Mouse (Mus musculus) adrenal gland, postnatal 36 days (tissue): Measurements from ENCODE around the gene Gpr108. TPM values are rescaled to one million over a fixed set of nuclear protein-coding genes. Genes with fewer than 3 reads are reported as not detected.
A peak's percentile ranks its signal among the peaks of the same experiment; 100 is the strongest.

Experiments
- DNase-seq, 2 experiments: peaks; one replicate each; pipeline ENCODE4 v3.0.0; 2021; ENCODE audit warnings: mixed read lengths in 1 of 2
- microRNA-seq: library from miRNA; unstranded; fragments of <30 nt; microRNA quantifications from one replicate; pipeline ENCODE4 v1.2.0, GENCODE M21; 2021
- total RNA-seq, 2 experiments: library from RNA; stranded (reverse); gene quantifications; 2 replicates each; pipeline ENCODE4 v1.2.3; 2021

Gene Gpr108
- total RNA-seq, 2 experiments from 2014 or later, result 78.7 to 94.2 TPM

DNA sequence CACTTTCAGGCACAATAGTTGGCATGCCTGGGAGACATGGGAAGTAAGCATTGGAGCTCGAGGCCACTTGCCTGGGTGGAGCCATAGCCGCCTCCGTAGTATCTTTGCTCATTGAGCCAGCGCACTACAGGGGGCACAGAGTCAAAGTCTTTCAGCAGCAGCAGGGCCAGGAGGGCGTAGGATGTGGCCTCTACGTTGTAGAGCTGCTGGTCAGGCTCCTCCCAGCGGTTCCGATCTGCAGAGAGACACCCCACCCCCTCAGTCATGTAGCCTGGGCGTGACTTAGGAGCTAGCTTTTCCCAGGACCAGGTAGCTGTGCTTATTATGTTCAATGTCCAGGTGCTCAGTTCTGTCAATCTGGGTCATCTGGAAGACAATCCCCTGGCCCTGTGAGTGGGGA is 36.7 kb downstream of the Gpr108 start:
- no peak for DNase-seq

DNA sequence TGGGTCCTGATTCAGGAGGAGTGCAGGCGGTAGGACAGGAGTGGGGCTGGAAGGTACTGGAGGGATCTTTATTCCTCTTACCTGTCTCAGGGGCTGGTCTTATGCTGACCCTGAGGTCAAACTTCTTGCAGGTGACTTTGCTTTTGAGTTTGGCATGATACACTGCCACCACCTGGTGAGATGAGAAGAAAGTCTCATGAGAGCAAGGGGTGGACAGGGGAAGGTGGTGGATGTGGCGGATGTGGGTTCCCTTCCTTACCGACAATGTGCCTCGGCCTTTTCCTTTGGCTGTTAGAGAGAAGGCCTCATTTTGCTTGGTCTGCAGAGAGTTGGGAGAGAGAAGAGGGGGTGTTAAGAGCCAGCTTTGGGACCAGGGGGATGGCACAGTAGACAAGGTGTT is 38.9 kb downstream of the Gpr108 start:
- no peak for DNase-seq

DNA sequence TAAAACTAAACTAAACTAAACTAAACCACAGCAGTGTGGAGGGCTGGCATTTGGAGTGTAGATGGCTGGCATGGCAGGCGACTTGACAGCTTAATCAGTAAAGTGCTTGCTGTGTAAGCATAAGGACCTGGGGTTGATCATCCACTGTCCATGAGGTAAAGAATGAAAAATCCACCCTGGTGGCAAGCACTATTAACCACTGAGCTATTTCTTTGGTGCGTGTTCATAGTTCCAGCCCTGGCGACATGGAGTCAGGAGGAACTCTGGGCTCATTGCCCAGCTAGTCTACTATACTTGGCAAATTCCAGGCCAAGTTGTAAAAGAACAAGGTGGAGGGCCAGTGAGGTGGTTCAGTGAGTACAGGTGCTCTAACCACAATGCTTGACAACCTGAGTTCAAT is 40.3 kb downstream of the Gpr108 start:
- no peak for DNase-seq

DNA sequence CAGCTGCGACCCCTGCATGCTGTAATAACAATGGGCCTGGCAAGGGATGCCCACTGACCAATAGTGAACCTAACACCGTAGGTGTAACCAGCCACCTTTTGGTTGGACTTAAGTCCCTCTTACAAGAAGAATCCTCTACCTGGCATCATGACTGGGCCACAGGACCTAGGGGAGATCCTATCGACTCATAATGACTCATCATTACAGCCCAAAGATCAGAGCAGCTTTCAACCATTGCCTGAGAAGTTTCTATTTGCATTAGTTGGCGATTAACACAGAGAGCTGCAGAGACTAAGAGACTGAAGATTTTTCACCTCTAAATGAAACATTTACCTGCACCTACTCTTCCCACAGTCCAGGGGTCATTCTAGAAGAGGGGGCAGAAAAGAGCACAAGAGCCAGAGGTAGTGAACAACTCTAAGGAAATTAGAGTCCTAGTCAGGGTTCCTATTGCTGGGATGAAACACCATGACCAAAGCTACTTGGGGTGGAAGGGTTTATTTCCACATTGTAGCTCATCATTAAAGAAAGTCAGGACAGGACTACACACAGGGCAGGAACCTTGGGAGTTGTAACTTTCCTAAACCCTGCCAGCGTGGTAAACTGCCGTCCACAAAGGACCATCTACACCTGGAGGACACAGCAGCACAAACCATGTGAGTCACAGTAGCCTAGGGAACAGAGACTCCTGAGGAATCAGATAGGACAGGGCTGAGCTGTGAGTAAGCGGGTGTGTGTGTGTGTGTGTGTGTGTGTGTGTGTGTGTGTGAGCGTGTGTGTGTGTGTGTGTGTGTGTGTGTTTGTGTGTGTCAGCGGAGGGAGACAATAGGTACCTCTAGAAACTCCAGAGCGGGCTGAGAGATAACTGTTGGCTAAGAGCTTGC is 46.2 kb downstream of the Gpr108 start:
- DNase-seq, result no peak

DNA sequence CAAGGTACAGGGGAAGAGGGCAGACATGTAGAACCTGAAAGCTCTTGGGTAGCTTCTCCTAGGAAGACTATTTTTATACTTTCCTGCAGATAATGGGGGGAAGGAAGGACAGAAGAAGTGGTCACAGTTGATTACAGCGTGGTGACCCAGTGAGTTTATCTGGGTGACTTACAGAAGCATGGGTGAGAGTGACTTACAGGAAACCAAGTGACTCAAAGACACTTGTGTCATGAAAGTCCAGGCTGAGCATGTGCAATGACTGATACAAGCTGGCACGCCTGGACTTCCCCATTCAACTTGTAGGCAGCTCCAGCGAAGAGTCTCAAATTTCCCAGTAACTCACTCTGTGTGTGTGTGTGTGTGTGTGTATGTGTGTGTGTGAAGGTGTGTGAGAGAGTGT is 50.0 kb downstream of the Gpr108 start:
- no peak for DNase-seq

DNA sequence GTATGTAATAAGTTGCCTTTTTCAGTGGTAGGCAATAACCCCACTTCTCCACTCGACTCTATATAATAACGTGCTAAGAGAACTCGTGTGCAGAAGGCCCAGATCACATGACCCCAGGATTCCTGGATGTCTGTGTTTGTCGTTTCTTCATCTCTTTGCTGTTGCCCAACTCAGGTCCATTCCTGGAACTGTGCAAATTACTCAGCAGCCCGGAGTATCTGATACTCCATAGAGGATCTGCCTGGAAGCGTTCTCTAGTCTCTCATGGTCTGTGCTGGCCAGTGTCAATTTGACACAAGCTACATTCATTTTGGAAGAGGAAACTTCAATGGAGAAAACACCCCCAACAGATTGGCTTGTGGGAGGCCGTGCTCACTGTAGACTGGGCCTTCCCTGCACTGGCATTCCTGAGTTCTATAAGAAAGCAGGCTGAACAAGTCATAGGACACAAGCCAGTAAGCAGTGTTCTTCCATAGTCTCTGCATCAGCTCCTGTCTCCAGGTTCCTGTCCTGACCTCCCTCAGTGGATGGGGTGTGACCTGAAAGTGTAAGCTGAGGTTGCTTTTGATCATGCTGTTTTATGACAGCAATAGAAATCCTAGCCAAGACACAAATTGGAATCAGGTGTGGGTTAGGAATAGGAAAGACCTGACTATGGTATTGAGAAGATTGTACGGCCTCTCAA is 52.8 kb downstream of the Gpr108 start:
- DNase-seq, result no peak

DNA sequence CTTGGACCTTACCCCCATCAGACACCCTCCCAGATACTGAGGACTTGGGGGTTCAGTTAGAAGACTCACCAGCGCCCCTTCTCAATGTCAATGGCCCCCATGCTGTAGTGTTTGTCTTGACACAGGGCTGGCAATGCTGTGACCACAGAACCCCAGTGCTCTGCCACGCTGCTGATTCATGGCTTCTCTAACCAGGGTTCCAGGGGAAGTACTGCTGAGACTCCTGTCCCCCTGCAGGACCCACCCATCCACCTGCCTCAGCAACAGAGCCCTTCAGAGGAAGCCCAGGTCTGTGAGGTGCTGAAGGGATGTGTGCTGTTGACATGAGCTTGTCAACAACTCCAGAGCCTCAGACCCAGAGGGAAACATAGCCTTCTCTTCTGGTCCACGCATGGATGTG is 53.5 kb downstream of the Gpr108 start:
- DNase-seq, result no peak

DNA sequence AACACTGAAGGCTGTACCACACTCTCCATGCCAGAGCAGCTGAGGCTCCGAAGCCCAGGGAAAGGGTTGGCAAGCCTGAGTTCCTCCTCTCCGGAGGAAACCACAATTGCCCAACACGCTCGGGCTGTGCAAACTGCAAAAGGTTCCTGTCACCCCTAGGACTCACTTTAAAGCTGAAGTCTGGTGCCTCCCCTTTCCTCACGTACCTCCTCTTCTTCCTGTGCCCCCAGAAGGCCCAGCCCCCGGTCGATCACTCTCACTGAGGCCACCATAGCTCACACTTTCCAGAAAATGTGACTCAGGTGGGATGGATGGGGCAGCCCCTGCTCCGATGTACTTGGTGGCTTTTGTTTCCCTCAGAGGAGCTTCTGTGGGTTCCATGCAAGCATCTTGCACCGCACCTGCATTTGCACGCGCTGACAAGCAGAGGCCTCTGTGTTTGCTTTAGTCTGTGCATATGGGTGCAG is 54.2 kb downstream of the Gpr108 start, which contains the start of gene Tnfsf14:
TSS of gene Tnfsf14 (minus strand) at position 137 of the 467 bp plus-strand sequence.
- peak in 1 of 2 experiments; percentile 6 for DNase-seq

DNA sequence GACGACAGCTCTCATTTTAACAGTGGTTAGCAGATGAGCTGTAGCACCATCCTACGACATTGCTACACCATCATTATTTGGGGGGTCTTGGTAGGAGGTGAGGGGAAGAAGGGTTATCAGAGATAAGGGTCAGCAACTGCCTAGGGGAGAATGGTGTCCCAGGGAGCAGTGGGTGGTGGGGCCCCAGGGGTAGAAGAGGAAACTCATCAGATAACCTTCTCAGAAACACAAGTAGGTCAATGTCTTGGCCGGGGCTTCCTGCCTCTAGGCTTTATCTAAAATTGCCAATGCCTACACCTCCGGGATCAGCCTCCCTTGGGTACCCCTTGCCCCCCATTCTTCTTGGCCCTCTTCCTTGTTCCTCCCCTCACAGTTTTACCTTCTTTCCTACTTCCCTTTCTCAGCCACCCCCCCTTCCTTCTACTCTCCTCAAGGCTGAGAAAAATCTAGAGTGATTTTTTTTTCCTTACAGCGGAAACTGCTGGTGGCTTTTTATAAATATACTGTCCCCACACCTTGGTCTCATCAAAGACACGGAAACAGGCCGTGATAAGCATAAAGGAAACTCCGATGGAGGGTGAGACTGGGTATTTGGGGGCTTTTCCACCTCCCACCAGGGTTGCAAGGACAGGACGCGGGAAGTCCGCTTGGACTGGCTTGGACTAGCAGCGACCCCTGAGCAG is 59.6 kb downstream of the Gpr108 start:
- no peak for DNase-seq

DNA sequence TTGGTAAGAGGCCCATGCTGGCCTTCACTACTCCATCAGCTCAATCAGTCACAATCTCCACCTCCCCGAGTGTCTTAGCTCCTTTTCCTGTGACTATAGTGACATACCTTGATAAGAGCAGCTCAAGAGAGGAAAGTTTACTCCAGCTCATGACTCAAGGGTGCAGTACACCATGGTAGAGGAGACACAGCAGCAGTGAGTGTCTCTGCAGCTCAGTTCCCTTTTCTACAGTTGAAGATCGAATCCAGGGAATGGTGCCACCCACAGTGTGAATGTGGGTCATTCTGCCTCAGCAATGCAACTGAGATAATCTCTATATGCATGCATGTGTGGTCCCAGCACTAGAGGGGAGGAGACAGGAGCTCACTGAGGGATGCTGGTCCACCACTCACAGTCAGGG is 62.6 kb downstream of the Gpr108 start:
- no peak for DNase-seq

Small RNAs within 50 kb of the gene (microRNA-seq; reads per million reads assigned to microRNA genes)
- gene Mir6978, result not detected

Other genes with a start within 250 kb of the Gpr108 start
- gene Pspn, start 248.4 kb downstream of the Gpr108 start, total RNA-seq, result 1 to 10 TPM in 1 of 2 experiments, under 1 TPM in 1; 0.76 to 2.7 TPM
- gene Gtf2f1, start 237.2 kb downstream of the Gpr108 start, total RNA-seq, result 10 to 100 TPM; 44.3 to 65.3 TPM
- gene Gm17949, start 237.0 kb downstream of the Gpr108 start, total RNA-seq, result not detected
- 10 to 100 TPM; 97.1 to 97.2 TPM for gene Khsrp, start 216.9 kb downstream of the Gpr108 start, total RNA-seq
- gene Slc25a41, start 206.8 kb downstream of the Gpr108 start, total RNA-seq, result not detected
- gene Crb3, start 189.3 kb downstream of the Gpr108 start, total RNA-seq, result under 1 TPM in 1 of 2 experiments, not detected in 1; 0.82 TPM
- gene Slc25a23, start 188.6 kb downstream of the Gpr108 start, total RNA-seq, result 10 to 100 TPM; 76.6 to 80.3 TPM
- 1 to 10 TPM; 1.3 to 2.8 TPM for gene Dennd1c, start 169.9 kb downstream of the Gpr108 start, total RNA-seq
- gene Tubb4a, start 160.7 kb downstream of the Gpr108 start, total RNA-seq, result 1 to 10 TPM; 3.7 to 4.2 TPM
- under 1 TPM; 0.23 to 0.40 TPM for gene Tnfsf9, start 143.1 kb downstream of the Gpr108 start, total RNA-seq
- not detected for gene Cd70, start 98.7 kb downstream of the Gpr108 start, total RNA-seq
- gene Tnfsf14, start 54.3 kb downstream of the Gpr108 start, total RNA-seq, result under 1 TPM; 0.17 to 0.20 TPM
- 100 to 1,000 TPM; 231 to 623 TPM for gene C3, start 20.3 kb downstream of the Gpr108 start, total RNA-seq
- gene Trip10, start 1.0 kb upstream of the Gpr108 start, total RNA-seq, result 10 to 100 TPM; 50.1 to 52.0 TPM
- gene Vav1, start 30.7 kb upstream of the Gpr108 start, total RNA-seq, result 1 to 10 TPM; 2.2 to 2.9 TPM
- gene Adgre1, start 110.2 kb upstream of the Gpr108 start, total RNA-seq, result 10 to 100 TPM in 1 of 2 experiments, 1 to 10 TPM in 1; 5.1 to 11.0 TPM